ENCODE assay signal across 12 mouse cellular contexts in the genomic region with DNA sequence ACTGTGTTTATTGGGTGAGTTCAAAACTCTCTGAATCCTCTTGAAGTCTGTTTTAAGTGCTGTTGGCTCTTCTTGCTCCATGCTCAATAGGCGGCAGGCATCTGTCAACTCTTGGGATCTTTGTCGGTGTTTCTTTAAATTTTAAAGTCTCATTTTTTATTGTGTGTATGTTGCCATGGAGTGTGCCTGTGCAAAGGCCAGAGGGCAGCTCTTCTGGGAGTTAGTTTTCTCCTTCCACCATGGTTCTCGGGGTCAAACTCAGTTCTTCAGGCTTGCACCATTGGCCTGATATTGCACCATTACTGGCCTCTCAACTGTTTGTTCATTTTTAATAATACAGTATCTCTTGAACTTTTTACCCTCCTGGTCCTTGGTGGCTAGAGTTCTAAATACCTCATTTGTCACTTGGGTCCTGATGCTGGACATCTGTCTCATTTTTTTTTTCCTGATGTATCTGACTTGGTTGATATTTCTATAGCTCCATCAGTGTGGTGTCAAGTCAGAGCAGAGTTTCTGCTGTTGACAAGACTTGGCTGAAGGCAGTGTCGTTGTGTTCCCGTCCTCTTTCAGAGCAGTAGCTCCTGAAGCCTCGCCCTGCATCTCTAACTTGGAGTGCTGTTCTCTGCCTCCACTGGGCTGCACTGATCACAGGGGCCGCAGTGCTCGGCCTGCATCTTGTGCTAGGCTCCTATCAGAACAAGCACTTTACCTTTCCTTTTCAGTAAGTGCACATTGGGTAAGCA.
A peak's percentile ranks its signal among the peaks of the same experiment; 100 is the strongest.
DNase-seq lines count a peak whose midpoint lies in the region; ATAC-seq and TF ChIP-seq lines count a peak whose summit lies in the region.
"Had no signal": no experiment of that assay in that cellular context is flagged by ENCODE, and none has a peak within 500 bp of the region (broad histone marks: within the 10 kb centered on the region; RNA-seq: fewer than 3 reads in every experiment).

No protein-coding gene starts in this region.

- H3K9me3 ChIP-seq in heart, embryonic 11.5 days (replicated peaks; ENCODE audit: control insufficient read depth, low read length): no peaks in the 10 kb centered on the region
- no peaks in the 10 kb centered on the region for H3K9me3 ChIP-seq in limb, embryonic 10.5 days (replicated peaks)
- H3K9me3 ChIP-seq: embryonic facial prominence, embryonic 13.5 days; forebrain, embryonic 13.5 days; liver, embryonic 15.5 days; midbrain, embryonic 10.5 days had no signal

- no peak overlapping the region for H3K4me3 ChIP-seq in heart, embryonic 11.5 days (ENCODE audit: low read depth, low read length)
- no peak overlapping the region for H3K4me3 ChIP-seq in lung, adult 2 months (replicated peaks; ENCODE audit: extremely low read depth, low read depth, low read length)
- no peak overlapping the region for H3K4me3 ChIP-seq in limb, embryonic 10.5 days
- H3K4me3 ChIP-seq: embryonic facial prominence, embryonic 13.5 days; forebrain, embryonic 13.5 days; liver, embryonic 15.5 days; midbrain, embryonic 10.5 days had no signal

- WGBS in heart, embryonic 11.5 days (ENCODE audit: insufficient replicate concordance): 78% methylated on average over 8 of the region's 8 CpGs
- 55% methylated on average over 8 of the region's 8 CpGs for WGBS in lung, adult 2 months
- WGBS in limb, embryonic 10.5 days: 81% methylated on average over 8 of the region's 8 CpGs

- H3K27me3 ChIP-seq in heart, embryonic 11.5 days (ENCODE audit: control insufficient read depth, insufficient read depth, low read length): no peaks in the 10 kb centered on the region
- H3K27me3 ChIP-seq in limb, embryonic 10.5 days (ENCODE audit: low read depth, poor library complexity, severe bottlenecking): no peaks in the 10 kb centered on the region
- H3K27me3 ChIP-seq: embryonic facial prominence, embryonic 13.5 days; forebrain, embryonic 13.5 days; liver, embryonic 15.5 days had no signal

- ATAC-seq in heart, embryonic 11.5 days (replicated peaks; ENCODE audit: insufficient number of reproducible peaks, low FRiP score, low TSS enrichment): no peak
- ATAC-seq: forebrain, embryonic 13.5 days had no signal

- no peak for TF ChIP-seq CTCF in lung, adult 2 months (IDR thresholded peaks at IDR 0.05; ENCODE audit: insufficient read depth, low read length)

- H3K36me3 ChIP-seq in heart, embryonic 11.5 days (ENCODE audit: control insufficient read depth, insufficient read depth, low read length): no peaks in the 10 kb centered on the region
- no peaks in the 10 kb centered on the region for H3K36me3 ChIP-seq in limb, embryonic 10.5 days
- H3K36me3 ChIP-seq: embryonic facial prominence, embryonic 13.5 days; liver, embryonic 15.5 days; midbrain, embryonic 10.5 days had no signal

- TF ChIP-seq POLR2A in lung, adult 2 months (IDR thresholded peaks at IDR 0.05; ENCODE audit: borderline replicate concordance, extremely low read depth, low read depth, low read length): no peak

- no peak overlapping the region for H3K9ac ChIP-seq in heart, embryonic 11.5 days (ENCODE audit: low read depth, low read length)
- H3K9ac ChIP-seq: embryonic facial prominence, embryonic 13.5 days; forebrain, embryonic 13.5 days; liver, embryonic 15.5 days had no signal

- peaks cover 10% of the 10 kb centered on the region for H3K4me1 ChIP-seq in heart, embryonic 11.5 days (ENCODE audit: control insufficient read depth, insufficient read depth, low read length)
- H3K4me1 ChIP-seq in lung, adult 2 months (ENCODE audit: control insufficient read depth, insufficient read depth, low read length): peaks cover 26% of the 10 kb centered on the region
- H3K4me1 ChIP-seq in limb, embryonic 10.5 days: 0 out of 2 replicates have a peak, but pooled peaks cover 8% of the 10 kb centered on the region
- H3K4me1 ChIP-seq: liver, embryonic 15.5 days had no signal

- peak; percentile 96 for DNase-seq in heart, adult 11 months
- peak; percentile 33 to 62 for DNase-seq in lung, adult 18-20 months
- DNase-seq in lung, adult 2 months: no peak
- DNase-seq in kidney, postnatal 14 days: peak; percentile 42
- no peak for DNase-seq in limb, embryonic 10.5 days (ENCODE audit: low spot score)
- no peak for DNase-seq in urinary bladder, postnatal 25 days (ENCODE audit: low spot score)
- DNase-seq: right cerebral cortex, postnatal 25 days had no signal

- H3K27ac ChIP-seq in heart, embryonic 11.5 days (ENCODE audit: low read depth, low read length): no peak overlapping the region
- H3K27ac ChIP-seq in limb, embryonic 10.5 days: no peak overlapping the region
- H3K27ac ChIP-seq: embryonic facial prominence, embryonic 13.5 days; forebrain, embryonic 13.5 days; liver, embryonic 15.5 days had no signal

- no peak overlapping the region for H3K4me2 ChIP-seq in heart, embryonic 11.5 days
- H3K4me2 ChIP-seq: embryonic facial prominence, embryonic 13.5 days; forebrain, embryonic 13.5 days; liver, embryonic 15.5 days had no signal

Comparison
In these comparisons a context has a peak if more than half of its experiments do, and no peak if none do; other contexts are left out.
1. DNase-seq: peak in heart, adult 11 months (single experiment), lung, adult 18-20 months (2 of 2) and kidney, postnatal 14 days (single experiment); none in lung, adult 2 months (single experiment), limb, embryonic 10.5 days (single experiment) and urinary bladder, postnatal 25 days (single experiment).